Mouse (Mus musculus) limb, embryonic 10.5 days (tissue): ENCODE results near the gene Reln. TPM values are rescaled to one million over a fixed set of nuclear protein-coding genes. Genes with fewer than 3 reads are reported as not detected.

Source experiments
- DNase-seq: peaks from one replicate; pipeline ENCODE4 v3.0.0-alpha.2; 2017; ENCODE audit warnings: low spot score
- H3K27ac ChIP-seq: fragments of 300-500 bp; sonication (generic); 2 replicates; pipeline ENCODE4 v1.5.1; 2016; ENCODE audit warnings: mild to moderate bottlenecking
- H3K27me3 ChIP-seq: fragments of 300-500 bp; sonication (generic); 2 replicates; pipeline ENCODE4 v1.6.1; 2016; ENCODE audit warnings: low read depth, mild to moderate bottlenecking; ENCODE audit not compliant: poor library complexity, severe bottlenecking
- H3K36me3 ChIP-seq: fragments of 300-500 bp; sonication (generic); 2 replicates; pipeline ENCODE4 v1.6.1; 2016; ENCODE audit warnings: mild to moderate bottlenecking, moderate library complexity
- H3K4me1 ChIP-seq: fragments of 300-500 bp; sonication (generic); 2 replicates; pipeline ENCODE4 v1.6.1; 2016
- H3K4me3 ChIP-seq: fragments of 300-500 bp; sonication (generic); 2 replicates; pipeline ENCODE4 v1.5.1; 2016; ENCODE audit warnings: mild to moderate bottlenecking, moderate library complexity
- H3K9me3 ChIP-seq: fragments of 300-500 bp; sonication (generic); replicated peaks from 2 replicates; pipeline ENCODE4 v1.6.1; 2016; ENCODE audit warnings: mild to moderate bottlenecking
- WGBS: fragments of 180-500 bp; shearing (Covaris S2); methylation state at CpG from one replicate; pipeline ENCODE4 v1.1.7; 2016; 5-methylcytosine and 5-hydroxymethylcytosine counted together
- polyA plus RNA-seq: library from polyadenylated mRNA; unstranded; fragments of >200 nt; fragmentation: Nextera tagmentation; extraction: Ambion mirVana; gene quantifications from 2 replicates; pipeline ENCODE4 v1.2.1, GENCODE M21; 2016

Reln gene
- polyA plus RNA-seq, 1 experiment from 2014 or later, result 0.71 TPM

DNA sequence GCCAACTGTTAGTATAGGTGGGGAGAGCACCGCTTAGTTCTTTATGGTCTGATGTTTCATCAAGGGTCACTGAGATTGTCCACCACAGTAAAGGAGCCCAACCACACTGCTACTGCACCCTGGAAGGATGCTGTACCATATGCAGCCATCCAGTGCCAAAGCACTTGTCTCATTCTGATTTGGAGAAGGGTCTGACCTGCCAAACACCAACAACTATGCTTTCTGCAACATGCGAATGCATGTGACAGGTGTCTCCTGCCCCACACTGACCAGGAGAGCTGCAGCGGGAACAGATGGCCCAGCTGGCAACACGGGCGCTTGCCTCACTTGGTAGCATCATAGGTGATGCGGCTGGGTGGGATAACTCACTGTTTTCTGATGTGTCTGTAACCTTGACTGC is 91.2 kb downstream of the Reln start:
- no peak for DNase-seq
- H3K4me1 ChIP-seq, result no peaks in the 10 kb centered on the region
- H3K27me3 ChIP-seq, result no peaks in the 10 kb centered on the region
- no peak overlapping the region for H3K4me3 ChIP-seq
- WGBS, result 94% methylated on average over 6 of the region's 6 CpGs
- no peaks in the 10 kb centered on the region for H3K9me3 ChIP-seq
- no peaks in the 10 kb centered on the region for H3K36me3 ChIP-seq
- no peak overlapping the region for H3K27ac ChIP-seq

DNA sequence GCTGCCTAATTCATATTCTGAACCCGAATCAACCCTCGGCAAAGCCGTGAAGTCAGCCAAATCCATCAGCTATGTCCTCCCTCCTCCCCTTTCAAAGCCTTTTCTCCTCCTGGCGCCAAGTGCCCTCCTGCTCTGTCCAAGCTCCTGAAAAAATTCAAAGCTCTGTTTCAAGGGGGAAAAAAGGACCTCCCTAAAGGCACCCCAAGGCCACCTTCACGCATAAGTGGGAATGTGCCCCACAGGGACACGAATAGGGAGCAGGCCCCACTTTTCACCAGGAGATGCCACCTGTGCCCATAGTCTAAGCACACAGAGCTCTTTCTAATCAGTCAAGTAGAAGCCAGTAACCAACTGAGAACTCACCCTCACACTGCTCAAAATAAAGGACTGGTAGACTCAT is 96.7 kb downstream of the Reln start:
- no peak overlapping the region for H3K4me3 ChIP-seq
- no peaks in the 10 kb centered on the region for H3K4me1 ChIP-seq
- WGBS, result 84% methylated on average over 6 of the region's 6 CpGs
- H3K36me3 ChIP-seq, result no peaks in the 10 kb centered on the region
- no peaks in the 10 kb centered on the region for H3K9me3 ChIP-seq
- H3K27me3 ChIP-seq, result no peaks in the 10 kb centered on the region
- DNase-seq, result no peak
- no peak overlapping the region for H3K27ac ChIP-seq

DNA sequence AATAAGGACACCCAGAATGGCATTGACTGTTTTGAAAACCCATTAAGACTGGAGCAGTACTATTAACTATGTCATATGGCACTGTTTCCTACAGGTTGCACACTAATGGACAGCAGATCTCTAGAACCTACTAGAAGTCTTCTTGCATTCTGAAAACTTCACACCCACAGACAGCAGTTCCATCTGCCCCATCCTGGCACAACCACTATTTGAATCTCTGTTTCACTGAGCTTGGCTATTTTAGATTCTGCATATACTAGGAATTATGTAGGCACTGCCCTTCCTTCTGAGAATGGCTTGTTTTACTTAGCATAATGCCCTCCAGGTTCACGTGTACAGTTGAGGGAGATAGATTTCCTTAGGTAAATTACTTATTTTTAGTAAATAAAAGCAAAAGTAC is 99.4 kb downstream of the Reln start:
- DNase-seq, result no peak
- Histone ChIP-seq H3K36me3 (no peaks in the 10 kb centered on the region), H3K27me3 (no peaks in the 10 kb centered on the region), H3K4me1 (no peaks in the 10 kb centered on the region), H3K4me3 (no peak overlapping the region), H3K9me3 (no peaks in the 10 kb centered on the region), H3K27ac (no peak overlapping the region)
- 90% methylated on average over 1 of the region's 1 CpGs for WGBS

DNA sequence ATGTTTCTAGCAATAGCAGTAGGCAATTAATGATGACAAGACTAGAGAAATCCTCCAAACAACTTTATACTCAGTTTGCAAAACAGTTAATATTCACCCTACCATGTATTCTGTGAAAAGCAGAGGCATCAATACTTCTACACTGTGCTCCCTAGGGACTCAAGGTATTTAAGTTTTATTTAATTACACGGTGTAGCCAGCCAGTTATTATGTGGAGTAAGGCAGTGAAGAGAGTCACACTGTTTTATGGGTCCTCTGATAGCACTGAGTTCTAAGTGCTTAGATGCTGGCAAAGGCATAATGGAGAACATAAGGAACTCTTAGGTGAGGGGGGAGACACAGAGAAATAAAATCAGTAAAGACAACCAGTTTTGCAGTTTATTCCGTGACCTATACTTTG is 101.0 kb downstream of the Reln start:
- no peak overlapping the region for H3K4me3 ChIP-seq
- no peaks in the 10 kb centered on the region for H3K27me3 ChIP-seq
- no peaks in the 10 kb centered on the region for H3K9me3 ChIP-seq
- no peaks in the 10 kb centered on the region for H3K4me1 ChIP-seq
- H3K36me3 ChIP-seq, result no peaks in the 10 kb centered on the region
- DNase-seq, result no peak
- WGBS, result 82% methylated on average over 2 of the region's 2 CpGs
- H3K27ac ChIP-seq, result no peak overlapping the region

DNA sequence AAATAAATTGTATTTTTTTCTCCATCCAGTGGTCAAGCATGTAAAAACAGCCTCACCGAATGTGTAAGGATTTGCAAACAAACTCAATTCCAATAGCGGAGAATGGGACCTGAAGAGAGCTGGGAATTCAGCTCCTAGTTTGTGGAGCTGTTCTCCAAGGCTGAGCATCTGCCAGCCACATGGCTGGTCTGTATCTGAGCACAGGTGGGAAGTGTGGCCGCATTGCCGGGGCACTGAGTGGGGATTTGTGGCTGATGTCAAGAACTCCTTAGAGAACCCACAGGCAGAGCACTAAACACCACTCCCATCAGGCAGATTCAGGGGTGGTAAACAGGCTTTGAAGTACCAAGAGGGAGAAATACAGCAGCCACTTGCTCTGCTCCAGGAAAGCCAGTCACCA is 102.9 kb downstream of the Reln start:
- H3K4me1 ChIP-seq, result no peaks in the 10 kb centered on the region
- no peak overlapping the region for H3K4me3 ChIP-seq
- H3K27ac ChIP-seq, result no peak overlapping the region
- no peaks in the 10 kb centered on the region for H3K9me3 ChIP-seq
- DNase-seq, result peak; percentile 44
- H3K27me3 ChIP-seq, result no peaks in the 10 kb centered on the region
- 60% methylated on average over 4 of the region's 4 CpGs for WGBS
- H3K36me3 ChIP-seq, result no peaks in the 10 kb centered on the region

- peak; percentile 59 for DNase-seq
- H3K36me3 ChIP-seq, result no peaks in the 10 kb centered on the region
- WGBS, result 73% methylated on average over 6 of the region's 6 CpGs
- no peak overlapping the region for H3K27ac ChIP-seq
- no peak overlapping the region for H3K4me3 ChIP-seq
- no peaks in the 10 kb centered on the region for H3K27me3 ChIP-seq
- no peaks in the 10 kb centered on the region for H3K4me1 ChIP-seq
- H3K9me3 ChIP-seq, result no peaks in the 10 kb centered on the region
These were observed 107.7 kb downstream of the Reln start for GRCm38 (mm10) chr5:22236801-22237200.

DNA sequence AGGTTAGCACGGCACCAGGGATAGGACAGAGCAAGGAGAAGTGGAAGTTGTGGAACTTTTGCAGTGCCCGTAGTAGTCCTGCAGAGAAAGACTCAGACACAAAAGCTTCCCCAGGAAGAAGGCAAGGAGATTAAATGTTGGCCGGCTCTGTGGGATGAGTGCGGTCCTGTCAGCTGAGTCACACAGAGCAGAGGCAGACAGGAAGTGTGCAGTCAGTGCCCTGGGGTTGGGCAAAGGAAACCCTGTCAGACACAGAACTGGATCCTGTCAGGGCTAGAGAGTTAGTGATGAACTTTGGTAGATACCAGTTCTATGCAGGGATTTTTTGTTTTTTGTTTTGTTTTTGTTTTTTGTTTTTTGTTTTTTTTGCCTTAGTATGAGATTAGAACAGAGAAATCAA is 120.0 kb downstream of the Reln start:
- Histone ChIP-seq H3K4me1 (no peaks in the 10 kb centered on the region), H3K36me3 (no peaks in the 10 kb centered on the region), H3K9me3 (no peaks in the 10 kb centered on the region), H3K27ac (no peak overlapping the region), H3K4me3 (no peak overlapping the region), H3K27me3 (no peaks in the 10 kb centered on the region)
- WGBS, result 78% methylated on average over 4 of the region's 4 CpGs
- no peak for DNase-seq

DNA sequence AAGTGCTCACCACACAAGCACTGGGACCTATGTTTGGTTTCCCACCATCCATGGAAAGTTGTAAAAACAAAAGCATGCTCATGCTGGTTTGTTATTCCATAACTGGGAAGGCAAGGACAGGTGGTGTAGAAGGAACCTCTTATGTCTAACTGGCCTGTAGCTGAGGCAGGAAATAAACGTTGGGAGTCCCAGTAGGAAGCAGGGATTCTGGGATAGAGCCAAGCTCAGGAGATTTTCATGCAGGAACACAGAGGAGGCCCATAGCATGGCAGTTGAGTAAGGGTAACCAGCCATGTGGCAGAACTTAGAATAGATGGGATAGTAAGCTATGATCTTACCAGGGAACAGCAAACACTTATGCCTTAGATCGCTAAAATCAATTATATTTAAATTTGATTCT is 120.6 kb downstream of the Reln start:
- H3K27ac ChIP-seq, result no peak overlapping the region
- H3K4me3 ChIP-seq, result no peak overlapping the region
- 88% methylated on average over 2 of the region's 2 CpGs for WGBS
- H3K4me1 ChIP-seq, result no peaks in the 10 kb centered on the region
- no peaks in the 10 kb centered on the region for H3K36me3 ChIP-seq
- H3K9me3 ChIP-seq, result no peaks in the 10 kb centered on the region
- DNase-seq, result no peak
- H3K27me3 ChIP-seq, result no peaks in the 10 kb centered on the region

DNA sequence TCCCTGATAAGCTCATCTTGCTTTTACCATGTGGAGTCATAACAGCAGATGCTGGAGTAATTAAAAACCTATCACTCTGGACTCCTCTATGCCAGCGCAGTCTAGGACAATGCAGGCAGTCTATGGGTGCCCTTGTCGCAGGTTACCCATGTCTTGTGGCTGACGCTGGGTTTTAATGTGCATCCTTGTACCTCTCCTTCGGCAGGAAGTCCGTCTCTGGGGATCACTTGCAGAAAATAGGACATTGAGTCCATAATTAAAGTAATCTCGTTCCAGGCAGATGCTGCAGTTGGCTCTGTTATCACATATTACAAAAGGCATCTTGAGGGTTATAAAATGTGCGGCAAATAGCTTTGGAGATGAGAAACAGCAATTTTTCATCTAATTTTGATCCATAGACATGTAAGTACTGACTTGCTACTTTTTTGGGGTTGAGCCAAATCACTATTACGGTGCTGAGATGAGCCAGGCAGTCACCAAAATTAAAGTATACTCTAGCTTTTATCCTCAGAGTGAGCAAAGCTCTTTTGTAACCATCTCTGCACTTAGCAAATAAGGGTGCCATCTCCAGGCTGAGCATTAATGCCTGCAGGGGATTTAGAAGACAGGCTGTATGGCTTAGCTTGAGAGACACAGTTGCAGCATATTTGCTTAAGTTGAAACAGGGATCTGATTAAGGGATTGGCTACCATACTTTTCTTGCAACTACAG is 136.0 kb downstream of the Reln start:
- Histone ChIP-seq H3K27me3 (no peaks in the 10 kb centered on the region), H3K27ac (no peak overlapping the region), H3K9me3 (no peaks in the 10 kb centered on the region), H3K4me1 (peaks cover 10% of the 10 kb centered on the region), H3K36me3 (no peaks in the 10 kb centered on the region), H3K4me3 (no peak overlapping the region)
- no peak for DNase-seq
- WGBS, result 85% methylated on average over 8 of the region's 8 CpGs

DNA sequence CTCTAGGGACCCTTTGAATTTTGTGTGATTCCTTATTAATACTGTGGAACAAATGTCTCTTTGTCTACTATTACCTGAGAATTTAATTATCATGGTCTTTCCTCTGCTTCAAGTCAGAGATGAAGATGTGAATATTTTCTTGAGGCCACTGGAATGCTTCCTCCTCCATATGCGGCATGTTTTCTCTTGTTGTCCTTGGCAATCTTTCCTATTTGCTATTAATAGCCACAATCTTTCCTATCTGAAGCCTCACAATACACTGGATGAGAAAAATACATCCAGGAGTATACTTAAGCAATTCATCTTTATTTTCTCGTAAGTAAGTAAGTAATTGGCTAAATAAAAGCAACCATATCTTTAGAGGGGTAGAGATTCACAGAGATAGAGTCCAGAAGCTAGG is 146.6 kb downstream of the Reln start:
- 91% methylated on average over 2 of the region's 2 CpGs for WGBS

DNA sequence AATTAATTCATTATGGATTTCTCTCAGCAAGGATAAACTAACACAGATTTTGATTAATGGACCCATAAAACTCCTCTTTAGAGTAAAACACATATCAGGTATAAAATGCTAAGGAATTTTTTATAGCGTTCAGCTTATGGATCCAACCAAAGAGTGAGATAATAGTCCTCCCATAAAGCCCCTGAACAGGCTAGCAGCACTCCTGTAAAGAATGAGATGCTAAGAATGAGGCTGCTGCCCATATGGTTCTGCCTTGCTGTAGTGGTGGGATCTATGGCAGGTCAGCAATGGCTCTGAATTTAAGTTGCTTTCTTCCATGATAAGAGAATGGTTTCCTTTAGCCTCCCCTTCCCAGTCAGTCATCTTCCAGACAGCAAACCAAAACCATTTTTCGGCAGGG is 147.6 kb downstream of the Reln start:
- DNase-seq, result no peak
- Histone ChIP-seq H3K4me1 (no peaks in the 10 kb centered on the region; the same call in 1 of the 2 replicates), H3K9me3 (no peaks in the 10 kb centered on the region), H3K4me3 (no peak overlapping the region), H3K27me3 (peaks cover 8% of the 10 kb centered on the region; the same call in 1 of the 2 replicates), H3K27ac (no peak overlapping the region), H3K36me3 (no peaks in the 10 kb centered on the region)
- 82% methylated on average over 2 of the region's 2 CpGs for WGBS

More for the DNA sequence above, 146.6 kb downstream of the Reln start:
- no peaks in the 10 kb centered on the region for H3K9me3 ChIP-seq
- DNase-seq, result no peak
- H3K4me1 ChIP-seq, result no peaks in the 10 kb centered on the region; the same call in 1 of the 2 replicates
- no peak overlapping the region for H3K27ac ChIP-seq
- H3K4me3 ChIP-seq, result no peak overlapping the region
- no peaks in the 10 kb centered on the region for H3K36me3 ChIP-seq
- H3K27me3 ChIP-seq, result peaks cover 8% of the 10 kb centered on the region; the same call in 1 of the 2 replicates

DNA sequence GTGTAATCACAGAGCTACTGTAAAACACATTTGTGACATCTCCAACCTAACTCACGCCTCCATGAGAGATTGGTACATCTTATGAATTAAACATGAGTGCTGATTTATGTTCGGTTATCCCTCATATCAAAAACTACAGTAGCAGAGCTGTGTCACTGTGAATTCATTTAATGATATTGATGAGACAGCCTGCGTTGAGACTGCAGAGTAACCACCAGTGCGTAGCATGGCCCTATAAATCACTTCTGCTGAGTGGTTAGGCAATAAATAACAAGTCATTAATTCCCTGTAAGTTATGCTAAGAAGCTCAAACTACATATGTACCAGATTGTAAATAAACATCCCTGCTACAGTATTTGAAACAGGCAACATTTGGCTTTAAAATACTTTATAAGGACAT is 148.0 kb downstream of the Reln start:
- 52% methylated on average over 4 of the region's 4 CpGs for WGBS

GRCm38 (mm10) chr5:22195352-22195941 is 149.1 kb downstream of the Reln start:
- H3K36me3 ChIP-seq, result no peaks in the 10 kb centered on the region
- WGBS, result 62% methylated on average over 8 of the region's 8 CpGs
- peaks cover 8% of the 10 kb centered on the region; the same call in 1 of the 2 replicates for H3K27me3 ChIP-seq
- H3K9me3 ChIP-seq, result no peaks in the 10 kb centered on the region
- DNase-seq, result no peak
- H3K4me1 ChIP-seq, result no peaks in the 10 kb centered on the region; the same call in 1 of the 2 replicates
- H3K27ac ChIP-seq, result no peak overlapping the region
- no peak overlapping the region for H3K4me3 ChIP-seq

More for the DNA sequence above, 148.0 kb downstream of the Reln start:
- H3K9me3 ChIP-seq, result no peaks in the 10 kb centered on the region
- H3K4me1 ChIP-seq, result no peaks in the 10 kb centered on the region; the same call in 1 of the 2 replicates
- DNase-seq, result no peak
- H3K36me3 ChIP-seq, result no peaks in the 10 kb centered on the region
- H3K27me3 ChIP-seq, result peaks cover 8% of the 10 kb centered on the region; the same call in 1 of the 2 replicates
- no peak overlapping the region for H3K4me3 ChIP-seq
- H3K27ac ChIP-seq, result no peak overlapping the region
